Mouse (Mus musculus) kidney, postnatal 36 days (tissue): ENCODE measurements around the gene Zfp398.
A peak's percentile ranks its signal among the peaks of the same experiment; 100 is the strongest.
"Not testable (repeated sequence)": the region's sequence is repeated elsewhere in the genome, so short reads cannot be mapped to it uniquely, and the experiment has no call there.

Source experiments
- DNase-seq, 2 experiments: peaks; one replicate each; pipeline ENCODE4 v3.0.0; 2021 to 2022; ENCODE audit warnings: mixed read lengths in 2 of 2

Gene Zfp398

DNA sequence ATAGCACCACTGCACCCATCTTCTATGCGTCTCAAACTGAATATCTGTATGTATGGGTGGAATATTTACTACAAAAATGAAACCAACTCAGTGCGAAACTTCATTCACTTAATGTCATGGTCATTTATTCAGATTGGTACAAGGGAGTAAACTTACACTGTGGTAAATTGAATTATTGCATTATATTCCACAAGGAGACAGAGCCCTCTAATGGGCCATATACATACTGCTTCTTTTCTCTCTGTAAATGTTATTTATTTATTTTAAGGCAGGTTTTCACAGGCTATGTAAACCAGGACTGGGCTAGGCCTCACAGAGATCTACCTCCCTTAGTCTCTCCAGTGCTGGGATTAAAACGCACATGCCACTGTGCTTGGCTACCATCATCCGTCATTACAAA, 8.0 kb upstream of the Zfp398 start:
- no peak for DNase-seq

DNA sequence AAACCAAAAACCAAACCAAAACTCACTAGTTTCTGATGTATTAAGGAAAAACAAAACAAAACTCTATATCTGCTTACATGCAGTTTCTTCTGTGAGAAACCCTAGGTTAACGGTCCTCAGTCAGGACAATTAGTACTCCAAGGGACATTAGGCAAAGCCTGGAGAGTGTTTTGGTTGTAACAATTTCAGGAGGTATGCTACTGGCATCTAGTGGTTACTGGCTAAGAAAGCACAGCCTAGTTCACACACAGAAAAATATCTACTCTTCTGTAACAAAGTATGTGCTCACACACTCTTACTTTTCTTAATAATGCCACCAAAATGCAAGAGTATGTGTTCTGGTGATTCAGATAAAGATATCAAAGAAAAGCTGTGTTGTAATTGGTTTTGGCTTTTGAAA, 6.5 kb upstream of the Zfp398 start:
- DNase-seq = peak in 1 of 2 experiments; percentile 37

DNA sequence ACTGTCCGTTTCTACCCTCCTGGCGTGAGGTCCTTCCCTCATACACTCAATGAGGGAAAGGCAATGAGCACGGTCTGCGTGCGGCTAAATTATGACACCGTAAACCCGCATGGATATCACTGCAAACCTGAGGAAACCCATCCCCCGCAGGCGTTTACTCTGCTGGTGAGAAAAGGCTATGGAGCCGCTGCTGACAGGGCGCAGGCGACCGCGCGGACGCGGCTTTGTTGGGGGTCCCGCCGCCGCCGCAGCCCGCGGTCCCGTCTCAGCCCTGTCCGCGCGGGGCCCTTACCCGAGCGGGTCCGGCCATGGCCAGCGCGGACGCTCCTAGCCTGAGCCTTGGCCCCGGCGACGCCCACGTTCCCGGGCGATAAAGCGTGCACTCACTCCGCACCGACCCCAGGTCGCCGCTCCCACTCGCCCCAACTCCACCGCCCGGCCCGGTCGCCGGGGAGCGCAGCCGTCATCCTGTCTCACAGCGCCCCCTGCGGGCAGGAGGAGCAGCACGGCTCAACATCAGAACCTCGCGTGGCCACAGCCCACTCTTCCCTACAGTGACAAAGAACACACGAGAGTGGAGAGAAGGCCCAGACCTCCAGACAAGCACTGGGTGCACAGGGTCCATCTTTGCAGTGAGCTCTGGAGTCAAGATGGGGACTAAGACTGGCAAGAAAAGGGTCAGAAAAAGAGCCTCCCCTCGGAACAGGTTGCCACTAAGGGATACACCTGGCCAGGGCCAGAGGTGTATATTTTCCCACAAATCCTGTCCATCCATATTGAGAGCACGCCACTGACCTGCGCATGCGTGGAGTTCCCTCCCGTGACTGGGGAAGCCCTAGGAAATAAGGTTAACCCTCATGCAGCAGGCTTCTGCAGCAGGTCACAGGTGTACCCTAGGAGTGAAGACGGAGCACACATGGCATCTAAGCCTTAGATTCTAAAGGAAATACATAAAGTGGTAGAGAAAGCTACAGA, 5.1 kb upstream of the Zfp398 start, which contains the start of gene Zfp786:
Zfp786 (minus strand) TSS at position 764 of the 975 bp plus-strand sequence.
- peak; percentile 93 to 98 for DNase-seq

DNA sequence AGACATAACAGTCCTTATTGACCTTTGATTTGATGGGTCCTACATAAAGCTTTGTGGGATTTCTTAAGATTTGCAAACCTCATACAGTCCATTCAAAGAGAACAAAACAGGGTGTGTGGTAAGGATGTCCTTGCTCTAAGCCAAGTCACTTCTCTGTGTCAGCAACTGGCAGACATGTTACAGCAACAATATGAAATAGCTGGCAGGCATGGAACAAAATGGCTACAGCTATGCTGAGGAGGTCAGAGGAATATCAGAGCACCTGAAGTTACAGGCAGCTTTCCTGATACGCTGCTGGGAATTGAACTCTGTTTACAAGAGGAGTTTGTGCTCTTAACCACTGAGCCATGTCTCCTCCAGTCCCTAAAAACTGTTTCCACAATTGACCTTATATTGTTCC, 3.2 kb upstream of the Zfp398 start:
- no peak for DNase-seq

GRCm38 (mm10) chr6:47835984-47836521, 592 bp downstream of the Zfp398 start:
- DNase-seq = peak; percentile 58 to 75

- no peak for DNase-seq
Measured at GRCm38 (mm10) chr6:47837630-47838029, 2.2 kb downstream of the Zfp398 start.

GRCm38 (mm10) chr6:47841077-47841476, 5.6 kb downstream of the Zfp398 start:
- DNase-seq = no peak

- DNase-seq = no peak
Measured at GRCm38 (mm10) chr6:47841831-47842230, 6.4 kb downstream of the Zfp398 start.

DNA sequence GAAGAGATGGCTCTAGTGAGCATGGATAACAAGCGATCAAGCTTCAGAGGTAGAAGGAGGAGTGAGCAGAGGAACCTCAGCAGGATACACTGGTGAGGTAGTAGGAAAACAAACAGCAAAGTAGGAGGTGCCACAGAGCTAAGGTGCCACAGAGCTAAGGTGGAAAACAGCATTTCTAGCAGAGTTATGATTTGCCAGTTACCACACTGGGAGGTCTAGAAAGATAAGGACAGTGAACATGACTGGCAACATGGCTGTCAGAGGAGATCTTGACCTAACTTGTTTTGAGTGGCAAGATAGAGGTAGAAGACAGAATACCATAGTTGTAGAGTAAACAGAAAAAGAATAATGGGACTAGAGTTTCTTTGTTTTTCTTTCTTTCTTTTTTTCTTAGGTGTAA, 6.9 kb downstream of the Zfp398 start:
- DNase-seq = no peak

DNA sequence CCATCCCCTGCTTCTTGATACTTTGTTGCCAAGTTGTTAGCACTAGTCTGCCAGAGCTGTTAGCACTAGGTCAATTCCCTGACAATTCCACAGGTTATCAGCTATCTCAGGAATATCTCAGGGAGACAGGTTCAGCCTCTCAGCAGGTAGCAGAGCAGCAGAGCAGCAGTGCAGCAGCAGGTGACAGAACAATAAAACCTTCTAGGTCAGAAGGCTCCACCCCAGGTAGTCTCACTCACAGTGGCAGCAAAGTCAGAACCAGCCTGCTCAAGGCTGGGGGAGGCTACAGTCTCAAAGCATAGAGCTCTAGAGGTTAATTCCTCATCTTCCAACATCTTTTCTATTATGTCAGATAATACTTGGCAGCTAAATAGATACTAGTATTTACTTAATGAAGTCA, 10.3 kb downstream of the Zfp398 start:
- DNase-seq = no peak

DNA sequence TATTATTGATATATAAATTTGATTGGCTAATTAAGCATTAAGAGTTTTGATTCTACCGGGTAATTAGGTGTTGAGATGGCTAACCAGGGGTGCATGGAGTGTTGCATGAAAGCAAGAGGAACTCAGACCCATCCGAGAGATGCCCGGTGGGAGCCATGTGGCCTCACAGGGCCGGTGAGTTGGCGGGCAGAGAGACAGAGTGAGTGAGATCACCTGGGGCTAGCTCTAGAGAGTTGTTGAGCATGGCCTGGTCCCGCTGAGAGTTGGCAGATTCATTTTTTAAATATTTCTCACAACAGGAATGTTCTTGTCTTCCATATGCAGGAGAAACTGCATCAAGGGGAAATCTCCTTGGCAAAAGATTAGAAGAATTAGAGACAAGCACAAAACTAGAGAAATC, 21.8 kb downstream of the Zfp398 start:
- DNase-seq = no peak

GRCm38 (mm10) chr6:47857729-47858128, 22.3 kb downstream of the Zfp398 start:
- DNase-seq = not testable (repeated sequence)

- no peak for DNase-seq
Measured at GRCm38 (mm10) chr6:47872266-47872665, 36.8 kb downstream of the Zfp398 start.

DNA sequence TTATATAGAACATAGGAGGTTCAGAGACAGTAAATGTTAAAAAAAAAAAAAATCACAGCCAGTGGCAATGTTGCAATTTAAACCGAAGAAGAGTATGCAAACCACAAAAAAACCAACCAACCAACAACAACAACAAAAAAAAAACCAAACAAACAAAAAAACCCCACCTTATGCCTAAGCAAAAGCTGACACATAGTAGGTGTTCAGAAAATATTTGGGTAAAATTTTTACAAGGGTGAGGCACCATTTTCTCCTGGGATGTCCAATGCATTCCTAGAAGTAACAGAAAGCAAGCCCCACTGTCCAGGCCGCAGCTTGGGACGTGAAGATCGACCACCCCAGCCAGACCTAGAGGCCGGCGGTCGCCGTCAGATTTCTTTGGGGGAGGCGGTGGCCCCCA, 41.6 kb downstream of the Zfp398 start, which contains the start of gene Zfp282:
Zfp282 (plus strand) TSS at position 147 of the 400 bp plus-strand sequence.
- DNase-seq = no peak

DNA sequence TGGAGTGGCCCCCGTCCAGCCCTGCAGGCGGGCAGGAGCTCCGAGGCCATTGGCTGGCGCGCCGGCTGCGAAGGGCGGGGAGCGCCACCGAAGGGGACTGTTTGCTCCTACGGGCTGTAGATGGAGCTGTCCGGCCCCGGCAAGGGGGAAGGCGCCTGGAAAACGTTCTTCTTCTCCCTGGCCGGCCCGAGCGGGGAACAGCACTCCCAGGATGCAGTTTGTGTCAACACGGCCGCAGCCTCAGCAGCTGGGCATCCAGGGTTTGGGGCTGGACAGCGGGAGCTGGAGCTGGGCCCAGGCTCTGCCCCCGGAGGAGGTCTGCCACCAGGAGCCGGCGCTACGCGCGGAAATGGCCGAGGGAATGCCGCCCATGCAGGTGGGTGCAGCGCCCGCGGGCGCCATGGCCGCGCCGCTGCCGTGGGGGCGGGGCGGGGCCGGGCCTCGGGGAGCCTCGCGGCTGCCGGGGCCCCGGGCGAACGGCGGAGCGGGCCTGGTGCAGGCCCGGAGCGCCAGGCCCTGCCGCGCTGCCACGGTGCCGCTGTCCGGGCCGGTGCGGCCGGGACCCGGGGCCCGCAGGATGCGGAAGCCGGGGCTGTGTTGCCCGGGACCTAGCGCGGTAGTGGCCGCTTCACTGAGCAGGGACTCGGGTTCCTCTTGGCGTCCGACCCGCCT, 42.1 kb downstream of the Zfp398 start:
- peak; percentile 93 for DNase-seq

GRCm38 (mm10) chr6:47878133-47878514, 42.7 kb downstream of the Zfp398 start:
- peak in 1 of 2 experiments; percentile 23 for DNase-seq

DNA sequence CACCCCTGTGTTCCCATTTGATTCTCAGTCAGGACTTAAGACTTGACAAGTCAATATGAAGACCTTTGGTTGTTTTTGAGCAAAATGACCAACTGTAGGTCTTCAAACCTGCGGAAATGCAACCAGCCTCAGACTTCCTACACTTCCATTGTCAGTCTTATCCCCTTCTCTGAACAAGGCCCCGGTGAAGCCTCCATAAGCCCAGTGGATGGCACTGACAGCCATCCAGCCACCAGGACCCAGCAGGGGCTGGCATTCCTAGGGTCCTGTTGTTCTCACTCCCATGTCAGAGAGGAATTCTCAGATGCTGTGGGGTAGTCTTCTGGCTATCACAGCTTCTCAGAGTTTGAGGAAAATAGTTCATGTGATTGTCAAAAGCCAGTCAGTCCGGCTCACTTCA, 43.1 kb downstream of the Zfp398 start:
- no peak for DNase-seq

DNA sequence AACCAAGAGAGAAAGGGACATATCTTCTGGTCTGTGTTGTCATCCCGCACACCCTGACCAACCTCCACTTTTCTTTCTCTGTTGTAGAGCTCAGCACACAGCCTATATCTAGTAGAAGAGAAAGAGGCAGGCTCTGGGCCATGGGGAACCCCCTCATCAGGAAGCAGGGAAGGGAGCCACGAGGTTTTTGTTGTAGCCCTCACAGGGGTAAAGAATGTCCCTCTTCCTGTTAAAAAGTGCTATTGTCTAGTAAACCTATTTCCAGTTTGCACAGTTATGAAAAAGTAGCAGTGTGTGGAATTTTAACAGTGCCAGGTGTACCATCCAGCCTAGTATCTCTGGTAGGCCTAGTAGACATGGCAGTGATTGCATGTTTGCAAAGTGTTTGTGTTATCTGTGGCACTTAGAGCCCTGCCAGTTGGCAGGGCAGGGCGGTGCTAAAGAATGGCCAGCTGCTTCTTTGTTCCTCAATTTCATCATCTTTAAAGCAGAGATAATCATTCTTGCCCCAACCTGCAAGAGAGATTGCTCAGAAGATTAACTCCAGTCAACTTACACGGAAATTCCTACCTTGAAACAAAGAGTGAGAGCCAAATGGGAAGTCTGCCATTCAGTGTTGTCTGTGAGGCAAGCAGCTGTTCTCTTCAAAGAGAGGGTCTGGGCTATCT, 43.7 kb downstream of the Zfp398 start:
- DNase-seq = no peak

DNA sequence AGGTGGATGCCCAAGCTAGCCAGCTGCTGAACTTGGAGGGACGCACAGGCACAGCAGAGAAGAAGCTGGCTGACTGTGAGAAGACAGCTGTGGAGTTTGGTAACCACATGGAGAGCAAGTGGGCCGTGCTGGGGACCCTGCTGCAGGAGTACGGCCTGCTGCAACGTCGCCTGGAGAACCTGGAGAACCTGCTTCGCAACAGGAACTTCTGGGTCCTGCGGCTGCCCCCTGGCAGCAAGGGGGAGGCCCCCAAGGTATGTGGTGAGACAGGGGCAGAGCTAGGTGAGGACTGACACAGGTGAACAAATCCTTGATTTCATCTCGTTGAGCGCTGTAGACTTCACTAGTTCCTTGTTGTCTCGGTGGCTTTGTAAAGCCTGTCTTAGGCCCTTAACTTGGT, 44.7 kb downstream of the Zfp398 start:
- no peak for DNase-seq

DNA sequence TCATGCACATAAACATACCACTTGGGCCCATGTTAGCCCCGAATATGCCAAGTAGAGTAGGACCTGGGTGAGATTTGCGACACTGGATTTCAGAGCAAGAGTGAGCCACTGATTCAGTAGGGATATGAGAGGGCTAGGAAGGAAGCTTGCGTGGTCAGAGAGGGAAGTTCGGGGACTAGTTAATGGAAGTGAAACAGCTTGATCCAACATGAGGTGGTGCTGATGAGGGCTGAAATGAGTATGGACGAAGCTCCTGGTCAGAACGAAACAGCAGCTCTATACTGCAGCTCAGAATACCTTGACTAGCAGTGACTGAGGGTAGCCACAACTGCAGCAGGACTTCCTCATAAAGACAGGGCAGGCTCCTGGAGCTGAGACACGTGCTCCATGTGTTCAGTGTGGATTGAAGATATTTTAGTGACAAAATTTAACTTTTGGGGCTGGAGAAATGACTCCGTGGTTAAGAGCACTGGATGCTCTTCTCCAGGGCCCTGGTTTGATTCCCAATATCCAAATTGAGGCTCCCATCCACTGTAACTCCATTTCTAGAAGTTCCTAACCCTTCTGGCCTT, 53.4 kb downstream of the Zfp398 start:
- no peak for DNase-seq

- no peak for DNase-seq
Measured at GRCm38 (mm10) chr6:47899416-47899815, 64.0 kb downstream of the Zfp398 start.

- DNase-seq = no peak
Measured at GRCm38 (mm10) chr6:47903587-47903986, 68.1 kb downstream of the Zfp398 start.

GRCm38 (mm10) chr6:47904361-47904760, 68.9 kb downstream of the Zfp398 start:
- DNase-seq = no peak
